Mouse (Mus musculus) thymus, postnatal 14 days (tissue): ENCODE data around the gene Hivep3.

ENCODE experiments used
- DNase-seq: peaks from one replicate; pipeline ENCODE4 v3.0.0; 2021

Gene Hivep3

DNA sequence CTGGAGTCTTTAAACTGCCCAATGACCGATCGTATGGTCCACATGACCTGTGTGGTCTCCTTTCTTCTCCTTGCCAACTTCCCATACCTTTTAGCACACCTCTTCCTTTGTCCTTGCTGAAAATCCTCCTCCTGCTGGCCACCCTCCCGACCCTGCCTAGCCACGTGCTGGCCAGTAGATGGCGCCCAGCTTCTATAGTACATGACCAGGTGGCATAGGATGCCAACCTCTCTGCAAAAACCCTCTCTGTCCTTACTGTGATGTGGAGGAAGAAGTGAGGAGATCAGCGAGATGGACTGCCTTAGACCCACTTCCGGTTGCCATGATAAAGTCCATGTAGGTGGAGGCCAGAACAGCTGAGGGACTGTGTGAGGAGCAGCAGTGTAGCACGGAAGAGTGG, 386.7 kb downstream of the Hivep3 start:
- DNase-seq: peak; percentile 65

DNA sequence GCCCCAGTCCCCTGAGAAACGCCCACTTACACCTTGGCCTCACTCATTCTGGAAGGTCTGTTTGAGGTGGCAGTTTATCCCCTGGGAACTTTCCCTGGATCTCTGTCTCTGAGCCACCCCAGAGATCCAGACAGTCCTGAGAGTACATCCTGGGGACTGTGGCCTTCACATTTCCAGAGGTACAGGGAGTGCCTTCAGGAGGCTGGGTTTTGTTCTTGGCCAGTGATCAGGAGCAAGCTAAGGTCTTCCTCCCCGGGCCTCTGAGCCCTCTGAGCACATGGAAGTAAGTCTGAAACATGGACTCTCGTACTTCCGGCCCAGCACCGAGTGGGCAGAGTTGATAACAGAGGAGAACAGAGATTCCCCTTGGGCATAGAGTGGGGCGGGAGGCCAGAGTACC, 391.1 kb downstream of the Hivep3 start:
- no peak for DNase-seq

DNA sequence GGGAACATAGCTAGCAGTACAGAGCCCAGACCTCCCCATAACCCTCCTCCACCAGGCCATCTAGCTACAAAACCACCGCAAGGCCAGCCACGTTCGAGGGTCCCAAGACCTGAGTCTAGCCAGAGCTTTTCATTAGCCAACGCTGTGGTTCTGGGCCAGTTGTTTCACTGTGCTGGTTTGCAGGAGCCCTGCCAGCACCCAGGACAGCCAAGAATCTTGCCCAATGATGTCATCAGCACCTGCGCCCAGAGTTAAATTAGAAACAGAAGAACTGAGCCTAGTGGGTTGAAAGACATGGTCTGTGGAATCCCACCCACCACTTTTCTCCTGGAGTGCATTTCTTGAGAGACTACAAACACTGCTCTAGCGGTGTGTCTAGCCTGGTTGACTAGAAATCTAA, 392.5 kb downstream of the Hivep3 start:
- DNase-seq: no peak

DNA sequence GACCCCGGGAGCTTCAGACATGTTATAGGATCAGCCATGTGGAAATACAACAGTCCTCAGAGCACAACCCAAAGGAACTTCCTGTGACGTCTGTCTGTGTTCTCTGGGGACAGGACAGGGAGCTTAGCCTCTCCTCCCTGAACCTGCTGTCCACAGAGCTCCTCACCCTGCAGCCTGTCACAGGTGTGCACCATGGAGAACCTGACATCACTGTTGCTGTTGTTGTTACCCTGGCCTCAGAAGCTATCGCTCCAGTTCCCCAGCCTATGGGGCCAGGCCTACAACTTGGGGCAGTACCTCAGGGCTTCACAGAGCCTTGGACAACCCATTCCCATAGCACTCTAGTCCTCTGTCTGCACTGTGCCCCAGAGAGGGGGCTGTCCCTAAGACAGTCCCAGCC, 393.7 kb downstream of the Hivep3 start:
- no peak for DNase-seq

DNA sequence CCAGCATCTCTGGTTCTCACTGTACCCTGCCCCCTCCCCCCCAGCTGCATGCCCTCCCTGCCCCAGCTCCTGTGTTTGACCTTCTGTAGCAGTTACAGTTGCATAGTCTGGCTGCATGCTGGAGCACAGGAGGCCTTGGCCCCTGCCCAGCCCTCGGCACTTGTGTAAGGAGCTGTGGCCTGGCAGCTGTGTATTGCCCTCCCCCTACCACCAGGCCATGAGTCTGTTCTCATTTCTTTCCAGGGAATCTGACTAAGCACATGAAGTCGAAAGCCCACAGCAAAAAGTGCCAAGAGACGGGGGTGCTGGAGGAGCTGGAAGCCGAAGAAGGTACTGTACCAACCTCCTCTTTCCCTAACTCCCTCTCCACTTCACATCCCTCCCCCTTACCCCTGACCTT, 394.4 kb downstream of the Hivep3 start:
- no peak for DNase-seq

DNA sequence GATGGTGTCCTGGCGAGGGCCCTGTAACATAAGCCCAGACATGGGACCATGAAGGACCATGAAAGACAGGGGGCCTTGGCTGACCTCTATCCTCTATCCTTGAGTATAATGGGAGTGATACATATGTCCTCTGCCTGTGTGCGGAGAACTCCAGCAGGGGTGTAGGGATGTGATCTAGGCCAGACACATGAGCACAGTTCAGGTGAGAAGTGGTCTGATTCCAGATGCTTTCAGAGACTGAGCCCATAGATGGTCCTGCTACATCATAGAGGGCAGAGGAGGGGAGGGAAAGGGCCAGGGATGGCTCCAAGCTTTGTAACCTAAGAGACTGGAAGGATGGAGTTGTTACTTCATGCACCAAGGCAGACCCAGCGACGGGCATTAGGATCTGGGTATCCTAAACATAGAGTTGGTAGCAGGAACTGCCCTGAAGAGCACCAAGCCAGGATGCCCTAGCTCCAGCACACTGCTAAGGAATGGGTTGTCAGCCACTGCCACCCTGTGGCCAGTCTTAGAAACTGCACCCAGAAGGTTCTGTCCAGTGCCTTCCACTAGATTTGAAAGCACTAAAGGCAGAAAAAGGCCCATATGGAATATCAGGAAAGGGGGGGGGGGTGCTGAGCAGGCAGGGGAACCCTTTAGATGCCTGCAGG, 395.8 kb downstream of the Hivep3 start:
- peak; percentile 59 for DNase-seq

DNA sequence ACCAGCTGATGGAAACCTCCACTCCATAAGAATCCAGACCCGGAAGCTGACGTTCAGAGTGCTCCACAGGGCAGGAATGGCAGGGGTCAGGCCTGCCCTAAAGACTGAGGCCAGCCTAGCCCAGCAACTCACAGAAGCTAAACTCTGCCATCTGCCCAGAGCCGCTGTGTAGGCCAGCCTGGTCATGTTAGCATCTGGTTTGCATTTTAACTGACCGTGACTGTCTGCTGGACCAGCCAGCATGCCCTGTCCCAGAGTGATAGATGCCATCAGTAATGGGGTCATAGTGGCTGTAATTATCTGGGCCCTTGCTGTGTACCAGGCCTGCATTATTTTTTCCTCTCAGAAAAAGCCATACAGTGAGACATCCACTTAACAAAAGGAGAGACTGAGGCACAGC, 397.3 kb downstream of the Hivep3 start:
- no peak for DNase-seq

DNA sequence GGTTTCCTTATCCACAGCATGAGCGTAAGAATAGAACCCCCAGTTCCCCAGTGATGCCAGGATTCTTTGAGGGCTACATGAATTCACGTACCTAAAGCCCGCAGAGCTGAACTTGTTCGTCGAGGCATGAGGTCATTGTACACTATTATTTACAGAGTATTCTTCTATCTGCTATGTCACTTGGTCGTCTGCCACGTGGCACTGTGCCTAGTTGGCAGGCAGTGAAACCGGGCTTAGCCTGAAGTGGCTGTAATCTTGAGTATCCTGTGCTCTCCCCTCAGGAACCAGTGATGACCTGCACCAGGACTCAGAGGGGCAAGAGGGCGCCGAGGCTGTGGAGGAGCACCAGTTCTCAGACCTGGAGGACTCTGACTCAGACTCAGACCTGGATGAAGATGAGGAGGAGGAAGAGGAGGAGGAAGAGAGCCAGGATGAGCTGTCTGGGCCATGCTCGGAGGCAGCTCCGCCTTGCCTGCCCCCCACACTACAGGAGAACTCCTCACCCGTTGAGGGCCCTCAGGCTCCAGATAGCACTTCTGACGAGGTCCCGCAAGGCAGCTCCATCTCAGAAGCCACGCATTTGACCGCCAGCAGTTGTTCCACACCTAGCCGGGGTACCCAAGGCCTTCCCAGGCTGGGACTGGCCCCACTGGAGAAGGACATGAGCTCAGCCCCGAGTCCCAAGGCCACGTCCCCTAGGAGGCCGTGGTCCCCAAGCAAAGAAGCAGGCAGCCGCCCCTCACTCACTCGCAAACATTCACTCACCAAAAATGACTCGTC, 398.0 kb downstream of the Hivep3 start:
- no peak for DNase-seq

DNA sequence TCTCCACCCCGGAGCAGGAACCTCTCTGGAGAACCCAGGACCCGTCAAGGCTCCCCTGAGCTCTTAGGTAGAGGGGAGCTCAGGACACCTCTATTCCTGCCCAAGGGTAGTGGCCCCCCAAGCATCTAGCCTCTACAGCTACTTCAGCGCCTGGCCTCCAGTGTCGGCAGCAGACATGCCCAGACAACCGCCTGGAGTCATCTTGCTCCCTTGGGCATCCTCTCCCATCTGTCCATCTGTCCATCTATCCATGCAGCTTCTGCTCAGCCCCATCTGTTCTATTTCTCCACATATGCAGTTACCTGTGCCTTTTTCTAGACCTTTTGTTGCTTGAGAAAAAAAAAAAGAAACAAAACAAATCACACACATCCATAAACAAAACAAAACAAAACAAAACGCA, 400.6 kb downstream of the Hivep3 start:
- no peak for DNase-seq

DNA sequence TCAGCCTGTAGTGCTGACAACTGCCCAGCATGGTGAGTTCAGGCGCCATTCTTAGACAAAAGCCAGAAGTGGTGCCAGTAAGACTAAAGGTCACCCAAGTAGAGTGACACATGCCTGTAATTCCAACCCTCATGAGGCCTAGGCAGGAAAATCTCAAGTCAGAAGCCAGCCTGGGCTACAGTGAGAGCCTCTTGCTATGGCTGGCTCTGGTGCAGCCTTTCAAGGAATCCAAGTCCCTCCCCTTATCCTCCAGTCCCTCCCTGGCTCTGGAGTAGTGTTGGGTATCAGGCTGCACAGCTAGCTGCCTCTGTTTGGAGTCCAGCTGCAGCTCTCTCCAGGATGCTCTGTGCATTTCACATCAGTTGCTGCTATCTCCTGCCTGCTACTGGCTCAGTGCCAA, 408.2 kb downstream of the Hivep3 start:
- no peak for DNase-seq

DNA sequence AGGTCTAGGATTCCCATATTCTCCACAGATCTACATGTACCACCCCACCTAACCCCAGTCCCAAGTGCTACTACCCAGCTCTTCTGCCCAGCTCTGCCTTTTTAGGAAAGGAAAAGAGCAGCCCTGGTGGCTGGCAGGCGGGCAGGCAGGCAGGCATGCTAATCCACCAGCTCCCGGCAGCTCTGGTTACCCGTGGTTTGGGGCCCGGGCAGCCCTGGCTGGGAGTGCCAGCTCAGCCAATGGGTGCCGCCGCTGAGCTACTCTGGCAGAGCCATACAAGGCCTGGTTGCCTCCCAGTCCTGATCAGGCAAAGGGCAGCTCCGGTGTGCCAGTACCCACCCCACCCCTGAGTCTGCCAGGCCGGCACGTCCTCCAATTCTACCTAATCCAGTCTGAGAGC, 409.3 kb downstream of the Hivep3 start:
- no peak for DNase-seq

DNA sequence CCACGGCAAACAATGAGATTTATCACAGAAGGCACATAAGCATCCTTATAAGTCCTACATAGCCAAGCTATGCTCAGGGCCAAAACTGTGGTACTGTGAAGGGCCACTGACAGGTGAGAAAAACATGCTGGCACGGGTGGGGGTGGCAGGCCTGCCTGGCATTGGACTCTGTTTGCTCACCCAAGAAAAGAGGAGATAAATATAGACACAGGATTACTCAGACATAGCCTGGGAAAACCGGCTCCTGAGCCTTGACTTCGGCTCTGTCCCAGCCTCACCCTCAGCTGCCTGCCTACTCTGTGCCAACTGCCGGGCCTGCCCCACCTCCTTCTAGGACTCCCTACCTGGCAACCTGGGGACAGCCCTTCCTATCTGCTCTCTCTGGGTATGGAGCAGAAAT, 410.8 kb downstream of the Hivep3 start:
- DNase-seq: no peak

DNA sequence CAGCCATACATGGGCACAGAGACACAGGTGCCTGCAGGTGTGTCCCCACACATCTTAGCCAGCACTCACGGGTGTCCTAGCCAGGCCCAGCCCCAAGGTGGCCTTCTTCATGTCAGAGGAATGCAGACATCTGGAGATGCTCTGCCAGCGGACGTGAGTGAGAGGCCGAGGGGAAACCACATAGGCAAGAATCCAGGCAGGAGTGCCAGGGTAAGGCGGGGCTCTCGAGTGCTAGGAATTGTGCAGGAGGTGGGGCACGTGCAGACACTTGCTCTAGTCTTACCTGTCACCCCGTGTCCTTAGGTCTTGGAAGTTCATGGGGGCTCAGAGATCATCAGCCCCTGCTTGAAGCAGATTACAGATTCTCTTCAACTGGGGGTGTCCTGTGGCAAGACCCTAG, 412.3 kb downstream of the Hivep3 start:
- DNase-seq: no peak

DNA sequence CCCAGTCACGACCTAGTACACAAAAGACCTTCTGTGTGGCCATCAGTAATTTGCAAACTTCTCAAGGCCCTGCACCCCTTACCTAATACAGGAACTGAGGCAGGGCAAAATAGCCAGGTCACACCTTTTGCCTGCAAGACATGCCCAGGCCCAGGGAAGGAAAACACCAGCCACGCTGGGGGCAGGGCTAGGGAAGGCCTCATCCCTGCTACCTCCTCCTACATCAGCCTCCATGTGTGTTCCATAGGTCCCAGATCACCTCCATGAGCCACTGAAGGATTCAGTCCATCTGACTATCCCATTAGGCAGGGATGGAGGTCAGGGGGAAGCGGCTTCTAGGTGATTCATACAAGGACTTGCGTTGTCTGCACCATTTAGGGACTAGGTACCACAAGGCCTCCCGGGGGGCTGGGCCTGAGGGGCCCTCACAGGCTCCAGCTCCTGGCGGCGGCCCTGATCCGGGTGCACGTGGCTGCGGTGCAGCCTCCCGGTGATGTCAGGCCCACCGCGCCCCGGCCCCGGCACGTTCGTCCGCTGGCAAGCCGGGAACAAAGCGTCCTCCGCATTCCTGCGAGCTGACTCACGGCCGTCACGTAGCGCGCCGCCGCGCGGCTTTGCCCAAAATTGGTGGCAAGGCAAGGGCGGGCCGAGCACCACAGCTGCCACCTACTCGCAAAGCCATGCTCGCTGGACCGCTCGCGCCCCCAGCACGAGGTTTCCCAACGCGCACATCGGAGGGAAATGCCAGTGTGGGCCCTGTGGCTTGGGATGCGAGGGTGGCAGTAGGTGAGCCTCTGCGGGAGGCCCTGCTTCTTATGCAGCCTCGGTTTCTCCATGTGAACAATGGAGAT, 414.9 kb downstream of the Hivep3 start:
- peak; percentile 48 for DNase-seq

DNA sequence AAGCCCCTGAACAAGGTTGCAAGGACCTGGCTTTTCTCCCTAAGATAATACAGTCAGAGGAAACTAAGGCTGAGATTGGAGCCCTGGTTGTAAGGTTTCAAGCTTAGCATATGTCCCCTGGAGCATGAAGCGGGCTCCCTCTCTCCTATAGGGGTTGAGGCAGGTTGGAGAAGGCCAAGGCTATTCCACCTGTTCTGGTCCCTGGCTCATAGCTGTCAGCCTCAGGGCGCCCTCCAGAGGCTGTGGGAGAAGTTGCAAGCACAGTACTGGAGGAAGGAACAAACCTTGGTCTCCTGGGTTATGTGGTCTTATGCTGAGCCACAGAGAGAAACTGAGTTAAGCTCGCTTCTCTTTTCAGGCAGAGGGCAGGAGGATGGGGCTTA, 415.5 kb downstream of the Hivep3 start:
- peak; percentile 18 for DNase-seq

DNA sequence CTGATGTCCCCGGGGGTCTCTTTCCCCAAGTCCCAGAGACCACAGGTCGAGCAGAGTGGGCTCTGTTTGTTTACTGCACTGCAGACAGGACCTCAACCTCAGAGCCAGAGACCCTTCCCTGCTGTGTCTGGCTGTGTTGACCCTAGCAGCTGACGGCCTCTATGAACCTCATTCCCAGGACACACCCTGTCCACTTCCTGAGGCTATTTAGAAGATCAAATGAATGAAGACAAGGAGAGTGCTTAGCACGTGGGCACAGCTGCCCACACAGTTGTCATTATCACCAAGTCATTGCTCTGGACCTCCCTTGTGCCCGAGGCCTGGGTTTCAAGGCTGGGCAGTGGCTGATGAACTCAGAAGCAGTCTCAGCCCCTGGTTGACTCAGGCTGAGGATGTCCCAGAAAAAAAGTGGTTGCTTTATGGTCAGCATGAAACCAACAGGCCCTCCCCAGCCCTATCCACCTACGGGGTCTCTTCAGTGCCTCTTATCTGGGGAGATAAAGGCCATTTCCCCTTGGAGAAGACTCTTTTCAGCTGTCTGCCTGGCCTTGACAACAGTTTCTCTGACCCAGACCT, 416.8 kb downstream of the Hivep3 start:
- no peak for DNase-seq

DNA sequence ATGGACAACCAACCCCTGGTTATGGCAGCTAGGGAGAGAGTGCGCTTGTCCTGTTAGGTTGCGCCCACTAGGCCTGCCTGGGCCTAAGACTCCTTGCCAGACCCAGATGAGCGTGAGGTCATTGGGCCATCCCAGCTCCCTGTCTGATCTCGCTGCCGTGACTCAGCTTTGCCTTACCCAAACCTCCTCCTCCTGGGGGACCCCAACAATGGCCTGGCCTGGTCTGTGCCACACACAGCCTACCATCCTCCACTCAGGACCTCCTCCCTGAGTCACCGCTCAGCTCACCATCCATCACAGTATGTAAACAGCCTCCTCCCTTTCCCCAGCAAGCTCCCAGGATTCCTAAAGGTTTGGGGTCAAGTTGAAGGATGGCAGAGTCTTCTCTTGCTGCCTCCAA, 418.3 kb downstream of the Hivep3 start:
- no peak for DNase-seq

DNA sequence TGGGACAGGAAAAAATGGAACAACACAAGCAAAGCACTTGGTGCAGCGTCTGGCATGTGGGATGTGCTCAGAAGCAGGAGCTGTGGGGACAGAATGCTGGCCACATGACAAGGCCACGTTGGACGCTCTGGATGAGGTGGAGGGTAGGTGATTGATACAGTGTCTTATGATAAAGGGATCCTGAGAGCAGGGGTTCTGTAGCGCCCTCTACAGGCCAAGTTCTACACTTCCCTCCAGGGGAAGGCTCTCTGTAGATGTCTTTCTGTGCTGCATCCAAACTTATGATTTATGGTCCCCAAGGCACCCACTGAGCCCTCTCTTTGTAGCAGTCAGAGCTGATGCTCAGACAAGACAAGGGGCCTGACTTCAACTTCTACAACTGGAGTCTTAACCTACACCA, 419.1 kb downstream of the Hivep3 start:
- DNase-seq: no peak

DNA sequence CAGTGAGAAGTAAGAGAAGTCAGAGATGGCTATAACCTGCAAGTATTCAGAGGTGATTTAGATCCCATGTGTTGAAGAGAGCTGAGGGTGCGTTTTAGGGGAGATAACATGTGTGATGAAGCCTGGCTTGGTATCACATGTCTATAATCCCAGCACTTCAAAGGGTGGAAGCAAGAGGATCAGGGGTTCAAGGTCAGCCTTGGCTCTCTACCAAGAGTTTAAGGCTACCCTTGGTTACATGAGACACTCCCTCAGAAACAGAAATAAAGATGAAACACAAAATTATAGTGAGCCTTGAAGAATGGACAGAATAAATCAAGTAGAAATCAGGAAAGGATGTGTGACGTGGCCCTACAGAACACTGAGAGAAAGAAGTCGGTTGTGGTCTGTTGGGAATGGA, 420.2 kb downstream of the Hivep3 start:
- no peak for DNase-seq

DNA sequence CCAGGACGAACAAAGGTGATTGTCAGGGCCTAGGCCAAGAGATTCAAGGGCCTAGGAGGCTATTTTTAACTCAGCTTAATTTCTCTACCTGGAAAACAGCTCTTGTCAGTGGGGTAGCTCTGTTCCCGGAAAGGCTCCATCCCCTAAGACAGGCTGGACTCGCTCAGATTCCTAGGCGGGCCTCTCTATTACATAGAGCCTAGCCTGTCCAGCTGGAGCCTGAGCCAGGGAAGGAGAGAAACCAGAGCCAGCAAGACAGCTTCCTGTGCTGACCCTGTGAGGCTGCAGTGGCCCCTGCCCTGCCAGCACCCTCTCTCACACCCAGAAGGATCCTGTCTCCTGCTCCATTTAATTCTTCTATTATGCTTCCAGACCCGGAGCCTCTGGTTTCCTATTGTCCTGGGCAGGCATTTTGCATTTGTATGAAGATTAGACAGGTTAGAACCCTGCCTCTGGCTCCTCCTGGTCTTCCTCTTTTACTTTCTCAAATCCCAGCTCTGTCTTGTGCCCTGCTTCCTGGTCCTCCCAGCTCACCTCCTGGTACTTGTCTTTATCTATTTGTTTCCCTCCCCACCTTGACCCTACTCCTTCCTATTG, 425.2 kb downstream of the Hivep3 start:
- no peak for DNase-seq

DNA sequence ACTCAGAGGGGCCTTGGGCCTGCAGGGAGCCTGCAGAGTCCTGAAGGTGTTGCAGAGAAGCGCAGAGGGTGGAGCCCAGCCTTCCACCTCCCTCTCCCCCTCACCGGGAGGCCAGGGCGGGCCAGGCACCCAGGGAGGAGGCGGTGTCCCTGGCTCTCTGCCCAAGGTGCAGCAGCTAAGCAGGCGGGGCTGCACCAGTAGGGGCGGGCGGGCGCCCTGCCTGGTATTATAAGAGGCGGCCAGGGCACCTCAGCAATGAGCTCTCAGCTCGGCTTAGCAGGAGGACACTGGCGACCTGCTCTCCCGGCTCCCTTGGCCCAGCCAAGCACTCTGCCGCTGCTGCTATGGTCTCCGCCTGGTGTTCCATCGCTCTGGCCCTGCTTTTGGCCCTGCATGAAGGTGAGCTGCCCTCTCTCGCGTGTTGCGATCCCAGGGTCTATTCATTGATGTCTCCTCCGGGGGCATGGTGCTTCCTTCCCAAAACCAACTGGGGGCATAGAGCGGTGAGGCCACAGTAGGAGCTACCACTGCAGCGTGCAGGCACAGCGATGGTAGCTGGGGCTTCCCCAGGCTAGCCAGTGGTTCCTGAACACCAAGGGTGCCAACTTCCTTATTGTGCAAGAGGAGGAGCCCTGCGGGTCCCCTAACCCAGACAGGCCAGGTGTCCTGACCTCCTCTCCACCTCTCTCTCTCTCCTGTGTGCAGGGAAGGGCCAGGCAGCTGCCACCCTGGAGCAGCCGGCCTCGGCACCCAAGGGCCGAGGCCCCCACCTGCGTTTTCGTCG, 427.8 kb downstream of the Hivep3 start, which contains the start of gene Edn2:
TSS of gene Edn2 (plus strand) at position 41 of the 784 bp plus-strand sequence.
- peak; percentile 12 for DNase-seq

DNA sequence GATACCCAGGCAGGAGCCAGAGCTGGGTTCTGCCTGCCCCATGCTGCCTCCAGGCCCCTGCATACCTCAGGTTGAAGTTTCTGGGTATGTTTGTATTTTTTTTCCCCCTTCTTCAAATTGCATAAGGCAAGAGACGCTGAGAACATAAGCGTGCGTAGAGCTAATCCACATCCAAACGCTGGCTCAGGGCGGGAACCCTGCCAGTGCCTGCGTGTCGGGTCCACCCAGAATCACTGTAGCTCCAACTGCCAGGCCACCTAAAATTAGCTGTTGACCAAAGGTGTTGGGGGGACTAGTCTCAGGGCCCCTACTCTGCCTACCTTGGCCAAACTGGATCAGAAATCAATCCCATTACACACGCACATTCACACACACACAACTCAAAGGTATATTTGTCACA, 429.0 kb downstream of the Hivep3 start:
- DNase-seq: no peak
